Mouse (Mus musculus) hematopoietic stem cell, adult 5-6 weeks (primary cell): ENCODE results near the gene S100b. TPM values are rescaled to one million over a fixed set of nuclear protein-coding genes. Genes with fewer than 3 reads are reported as not detected.

ENCODE experiments used
- ATAC-seq, 2 experiments: fragments of 125-278 bp in 1 of 2; replicated peaks in 1 of 2; 2 replicates each; pipeline ENCODE4 v1.8.0; 2016 to 2017; ENCODE audit warnings: inconsistent platforms in 2 of 2, mild to moderate bottlenecking in 2 of 2, moderate number of reproducible peaks in 2 of 2, low read depth in 1 of 2, moderate TSS enrichment in 1 of 2; ENCODE audit not compliant: low FRiP score in 2 of 2, poor library complexity in 2 of 2, severe bottlenecking in 2 of 2, insufficient read depth in 1 of 2, low TSS enrichment in 1 of 2
- total RNA-seq: library from RNA; stranded (forward); fragments of 172-1452, 232-1000 nt; gene quantifications from 2 replicates; pipeline ENCODE4 v1.2.3, GENCODE M21; 2017

Gene S100b
- total RNA-seq, result not detected in 2 replicates

GRCm38 (mm10) chr10:76253536-76253935 lies at the start of gene S100b:
Gene S100b (plus strand): TSS chr10:76253853.
- no peak for ATAC-seq

- no peak for ATAC-seq
Measured at GRCm38 (mm10) chr10:76207262-76207796, 46.3 kb upstream of the S100b start.

- ATAC-seq, result no peak
Measured at GRCm38 (mm10) chr10:76209241-76209640, 44.4 kb upstream of the S100b start.

- ATAC-seq, result no peak
Measured at GRCm38 (mm10) chr10:76210806-76211205, 42.8 kb upstream of the S100b start.

GRCm38 (mm10) chr10:76212121-76212520 lies 41.5 kb upstream of the S100b start:
- ATAC-seq, result no peak

GRCm38 (mm10) chr10:76214161-76214560 lies 39.5 kb upstream of the S100b start:
- no peak for ATAC-seq

- no peak for ATAC-seq
Measured at GRCm38 (mm10) chr10:76217056-76217455, 36.6 kb upstream of the S100b start.

GRCm38 (mm10) chr10:76218240-76218639 lies 35.4 kb upstream of the S100b start:
- ATAC-seq, result no peak

- ATAC-seq, result no peak
Measured at GRCm38 (mm10) chr10:76225944-76226343, 27.7 kb upstream of the S100b start.

- ATAC-seq, result no peak
Measured at GRCm38 (mm10) chr10:76229627-76230026, 24.0 kb upstream of the S100b start.

GRCm38 (mm10) chr10:76237341-76238225 lies 16.1 kb upstream of the S100b start, which contains the start of gene Prmt2:
Gene Prmt2 (minus strand): TSS chr10:76237865.
- peak; percentile 90 to 96 for ATAC-seq

GRCm38 (mm10) chr10:76239401-76239800 lies 14.3 kb upstream of the S100b start:
- ATAC-seq, result no peak

- ATAC-seq, result no peak
Measured at GRCm38 (mm10) chr10:76245106-76245505, 8.5 kb upstream of the S100b start.

- ATAC-seq, result no peak
Measured at GRCm38 (mm10) chr10:76246601-76247000, 7.1 kb upstream of the S100b start.

- ATAC-seq, result no peak
Measured at GRCm38 (mm10) chr10:76247960-76248646, 5.5 kb upstream of the S100b start.

- no peak for ATAC-seq
Measured at GRCm38 (mm10) chr10:76248647-76248968, 5.0 kb upstream of the S100b start.

- ATAC-seq, result no peak
Measured at GRCm38 (mm10) chr10:76250870-76251269, 2.8 kb upstream of the S100b start.

GRCm38 (mm10) chr10:76253079-76253478 lies 574 bp upstream of the S100b start:
- no peak for ATAC-seq
